Mouse (Mus musculus): ENCODE measurements around the gene Gast. TPM values are rescaled to one million over a fixed set of nuclear protein-coding genes. Genes with fewer than 3 reads are reported as not detected.
"Not testable (repeated sequence)": the region's sequence is repeated elsewhere in the genome, so short reads cannot be mapped to it uniquely, and the experiment has no call there.

The Gast gene
- total RNA-seq, 2 experiments from 2014 or later: not detected

- intact Hi-C loops (cut with DNase I): no loop called here
- peak overlapping the region; percentile 80 for H3K27ac ChIP-seq
- peak; percentile 43 to 66 for DNase-seq (ENCODE audit: extremely low spot score in 1 of 2, low spot score in 2 of 2)
- no peak; the same call in 1 of the 2 replicates for TF ChIP-seq CTCF (IDR thresholded peaks at IDR 0.05)
- peak overlapping the region; percentile 94 for H3K4me3 ChIP-seq
Observed at GRCm38 (mm10) chr11:100355151-100355951, 21.1 kb downstream of the Gast start.

GRCm38 (mm10) chr11:100355972-100356818 is 22.0 kb downstream of the Gast start, which contains the start of gene Hap1:
Hap1 (minus strand) TSS chr11:100356128.
- intact Hi-C loops (cut with DNase I): no loop called here

GRCm38 (mm10) chr11:100356819-100357211 is 22.6 kb downstream of the Gast start:
- Histone ChIP-seq H3K27ac (no peak overlapping the region), H3K4me3 (no peak overlapping the region)
- intact Hi-C loops (cut with DNase I): no loop called here
- TF ChIP-seq CTCF (IDR thresholded peaks at IDR 0.05): no peak
- DNase-seq (ENCODE audit: extremely low spot score in 1 of 2, low spot score in 2 of 2): no peak

More at GRCm38 (mm10) chr11:100355972-100356818, 22.0 kb downstream of the Gast start, which contains the start of gene Hap1:
- no peak; the same call in 1 of the 2 replicates for TF ChIP-seq CTCF (IDR thresholded peaks at IDR 0.05)
- H3K27ac ChIP-seq: peak within 1 kb of the TSS; percentile 80
- peak; percentile 74 to 78 for DNase-seq (ENCODE audit: extremely low spot score in 1 of 2, low spot score in 2 of 2)
- H3K4me3 ChIP-seq: peak within 1 kb of the TSS; percentile 94

- no peak overlapping the region for H3K27ac ChIP-seq
- no peak for DNase-seq (ENCODE audit: extremely low spot score in 1 of 2, low spot score in 2 of 2)
- no peak overlapping the region for H3K4me3 ChIP-seq
- no peak for TF ChIP-seq CTCF (IDR thresholded peaks at IDR 0.05)
- intact Hi-C loops (cut with DNase I): no loop called here
Observed at GRCm38 (mm10) chr11:100357408-100357807, 23.2 kb downstream of the Gast start.

GRCm38 (mm10) chr11:100360175-100360574 is 26.0 kb downstream of the Gast start:
- H3K4me3 ChIP-seq: no peak overlapping the region
- no peak overlapping the region for H3K27ac ChIP-seq
- no peak for DNase-seq (ENCODE audit: extremely low spot score in 1 of 2, low spot score in 2 of 2)
- no peak; the same call in none of the 2 replicates for TF ChIP-seq CTCF (IDR thresholded peaks at IDR 0.05)
- intact Hi-C loops (cut with DNase I): loop anchor here (5.0 to 10.0 kb wide), 3 partner anchors 112 to 345 kb away; partner anchors contain the start of genes Dhx58 and Klhl11

- not testable (repeated sequence) for H3K4me3 ChIP-seq; H3K27ac ChIP-seq; DNase-seq (ENCODE audit: extremely low spot score in 1 of 2, low spot score in 2 of 2)
- intact Hi-C loops (cut with DNase I): loop anchor here (5.0 to 10.0 kb wide), 3 partner anchors 111 to 344 kb away; partner anchors contain the start of genes Dhx58 and Klhl11
Observed at GRCm38 (mm10) chr11:100361059-100361458, 26.9 kb downstream of the Gast start.

GRCm38 (mm10) chr11:100362209-100362978 is 28.2 kb downstream of the Gast start:
- peak; percentile 72 to 82 for DNase-seq (ENCODE audit: extremely low spot score in 1 of 2, low spot score in 2 of 2)
- Histone ChIP-seq H3K4me3 (no peak overlapping the region), H3K27ac (no peak overlapping the region)
- intact Hi-C loops (cut with DNase I): loop anchor here (1.0 to 10.0 kb wide), 4 partner anchors 46 to 342 kb away; partner anchors contain the start of genes Dhx58 and Klhl11
- TF ChIP-seq CTCF (IDR thresholded peaks at IDR 0.05): peak; percentile 94

GRCm38 (mm10) chr11:100362979-100363562 is 28.9 kb downstream of the Gast start:
- Histone ChIP-seq H3K27ac (no peak overlapping the region), H3K4me3 (no peak overlapping the region)
- intact Hi-C loops (cut with DNase I): loop anchor here (1.0 to 10.0 kb wide), 4 partner anchors 45 to 342 kb away; partner anchors contain the start of genes Dhx58 and Klhl11
- peak; percentile 73 for TF ChIP-seq CTCF (IDR thresholded peaks at IDR 0.05)
- peak; percentile 48 to 63 for DNase-seq (ENCODE audit: extremely low spot score in 1 of 2, low spot score in 2 of 2)

- intact Hi-C loops (cut with DNase I): loop anchor here (10.0 kb wide), 1 partner anchor 336 kb away; the partner anchor contains the start of gene Dhx58
- no peak for DNase-seq (ENCODE audit: extremely low spot score in 1 of 2, low spot score in 2 of 2)
- Histone ChIP-seq H3K4me3 (no peak overlapping the region), H3K27ac (no peak overlapping the region)
- TF ChIP-seq CTCF (IDR thresholded peaks at IDR 0.05): no peak
Observed at GRCm38 (mm10) chr11:100369145-100369544, 34.9 kb downstream of the Gast start.

- no peak for DNase-seq (ENCODE audit: extremely low spot score in 1 of 2, low spot score in 2 of 2)
- Histone ChIP-seq H3K4me3 (no peak overlapping the region), H3K27ac (no peak overlapping the region)
- no peak for TF ChIP-seq CTCF (IDR thresholded peaks at IDR 0.05)
- intact Hi-C loops (cut with DNase I): loop anchor here (10.0 kb wide), 1 partner anchor 335 kb away; the partner anchor contains the start of gene Dhx58
Observed at GRCm38 (mm10) chr11:100369822-100370221, 35.6 kb downstream of the Gast start.

Measured in left cerebral cortex, adult 2 months (tissue).